19 mouse cellular contexts compared by ENCODE assay signal in the genomic region with DNA sequence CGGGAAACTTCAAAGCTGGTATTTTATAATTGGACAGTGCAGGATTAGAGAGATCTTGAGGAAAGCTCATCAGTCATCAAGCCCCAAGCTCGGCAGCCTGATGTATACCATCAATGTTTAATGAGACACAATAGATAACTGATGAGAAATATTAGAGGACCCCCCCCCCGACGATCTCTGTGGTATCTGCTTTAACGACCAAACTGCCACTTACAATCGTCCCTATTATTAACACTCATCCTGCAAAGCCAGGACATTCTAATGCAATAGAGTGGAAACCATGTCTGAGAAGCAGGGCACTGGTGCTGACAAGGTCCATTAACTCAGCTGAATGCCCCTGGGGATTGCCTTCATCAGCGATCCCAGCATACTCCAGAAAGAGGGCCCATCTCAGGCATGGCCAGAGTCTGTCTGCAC.
DNase-seq lines count a peak whose midpoint lies in the region; ATAC-seq lines count a peak whose summit lies in the region.
"Had no signal": no experiment of that assay in that cellular context is flagged by ENCODE, and none has a peak within 500 bp of the region (broad histone marks: within the 10 kb centered on the region; RNA-seq: fewer than 3 reads in every experiment).

No protein-coding gene starts in this region.

- no peak overlapping the region for H3K4me2 ChIP-seq in kidney, embryonic 15.5 days
- no peak overlapping the region for H3K4me2 ChIP-seq in hindbrain, embryonic 13.5 days
- H3K4me2 ChIP-seq in neural tube, embryonic 14.5 days (ENCODE audit: low read depth, low read length) = no peak overlapping the region
- H3K4me2 ChIP-seq: embryonic facial prominence, embryonic 12.5 days; heart, embryonic 12.5 days; liver, embryonic 11.5 days; midbrain, embryonic 12.5 days had no signal

- H3K4me3 ChIP-seq in kidney, embryonic 15.5 days (replicated peaks) = no peak overlapping the region
- H3K4me3 ChIP-seq in hindbrain, embryonic 13.5 days = no peak overlapping the region
- no peak overlapping the region for H3K4me3 ChIP-seq in neural tube, embryonic 14.5 days (ENCODE audit: low read depth, low read length)
- H3K4me3 ChIP-seq: embryonic facial prominence, embryonic 12.5 days; heart, embryonic 12.5 days; midbrain, embryonic 12.5 days had no signal

- WGBS in kidney, embryonic 15.5 days = 18% methylated on average over 7 of the region's 7 CpGs
- 43% methylated on average over 7 of the region's 7 CpGs for WGBS in hindbrain, embryonic 13.5 days
- 42% methylated on average over 7 of the region's 7 CpGs for WGBS in neural tube, embryonic 14.5 days

- H3K27me3 ChIP-seq in kidney, embryonic 15.5 days = no peaks in the 10 kb centered on the region
- H3K27me3 ChIP-seq in hindbrain, embryonic 13.5 days = no peaks in the 10 kb centered on the region
- no peaks in the 10 kb centered on the region for H3K27me3 ChIP-seq in neural tube, embryonic 14.5 days (ENCODE audit: control insufficient read depth, insufficient read depth, low read length)
- H3K27me3 ChIP-seq: embryonic facial prominence, embryonic 12.5 days; heart, embryonic 12.5 days; midbrain, embryonic 12.5 days had no signal

- H3K9me3 ChIP-seq in kidney, embryonic 15.5 days (replicated peaks) = no peaks in the 10 kb centered on the region
- H3K9me3 ChIP-seq in hindbrain, embryonic 13.5 days = no peaks in the 10 kb centered on the region
- no peaks in the 10 kb centered on the region for H3K9me3 ChIP-seq in neural tube, embryonic 14.5 days (ENCODE audit: control insufficient read depth, low read length)
- H3K9me3 ChIP-seq: embryonic facial prominence, embryonic 12.5 days; midbrain, embryonic 12.5 days had no signal

- no peak overlapping the region for H3K27ac ChIP-seq in kidney, embryonic 15.5 days
- no peak overlapping the region for H3K27ac ChIP-seq in hindbrain, embryonic 13.5 days
- no peak overlapping the region for H3K27ac ChIP-seq in neural tube, embryonic 14.5 days (ENCODE audit: low read depth, low read length)
- H3K27ac ChIP-seq: embryonic facial prominence, embryonic 12.5 days; midbrain, embryonic 12.5 days had no signal

- ATAC-seq in kidney, embryonic 15.5 days (replicated peaks; ENCODE audit: low FRiP score) = 0 out of 2 replicates have a peak, but pooled peaks have one; percentile 62
- peak; percentile 43 for ATAC-seq in hindbrain, embryonic 13.5 days (ENCODE audit: low FRiP score)
- ATAC-seq in neural tube, embryonic 14.5 days (ENCODE audit: low read depth) = peak; percentile 73; the same call in 1 of the 2 replicates
- ATAC-seq: lung, postnatal 0 days had no signal

- DNase-seq in kidney, adult 9 months = no peak
- DNase-seq in embryo, embryonic 10.5 days (ENCODE audit: low spot score) = peak; percentile 17
- DNase-seq in layer of hippocampus, adult 18-20 months (ENCODE audit: low spot score in 2 of 2) = no peak
- no peak for DNase-seq in frontal cortex, postnatal 14 days (ENCODE audit: low spot score in 2 of 2)
- DNase-seq: cerebellum, adult 18-20 months; gastrocnemius, postnatal 36 days; heart, postnatal 4 days; kidney, adult 8-10 months; layer of hippocampus, adult 9-11 months; right cerebral cortex, postnatal 4 days; thymus, adult 18-20 months had no signal

- H3K36me3 ChIP-seq in kidney, embryonic 15.5 days = no peaks in the 10 kb centered on the region
- no peaks in the 10 kb centered on the region for H3K36me3 ChIP-seq in hindbrain, embryonic 13.5 days
- H3K36me3 ChIP-seq in neural tube, embryonic 14.5 days (ENCODE audit: control insufficient read depth, insufficient read depth, low read length) = no peaks in the 10 kb centered on the region
- H3K36me3 ChIP-seq: embryonic facial prominence, embryonic 12.5 days; heart, embryonic 12.5 days; midbrain, embryonic 12.5 days had no signal

- no peaks in the 10 kb centered on the region for H3K4me1 ChIP-seq in kidney, embryonic 15.5 days
- H3K4me1 ChIP-seq in hindbrain, embryonic 13.5 days (replicated peaks) = no peaks in the 10 kb centered on the region
- no peaks in the 10 kb centered on the region for H3K4me1 ChIP-seq in neural tube, embryonic 14.5 days (ENCODE audit: control insufficient read depth, insufficient read depth, low read length)
- H3K4me1 ChIP-seq: embryonic facial prominence, embryonic 12.5 days; heart, embryonic 12.5 days; midbrain, embryonic 12.5 days had no signal

- no peak overlapping the region for H3K9ac ChIP-seq in kidney, embryonic 15.5 days
- no peak overlapping the region for H3K9ac ChIP-seq in hindbrain, embryonic 13.5 days
- no peak overlapping the region for H3K9ac ChIP-seq in neural tube, embryonic 14.5 days (replicated peaks; ENCODE audit: low read depth, low read length)
- H3K9ac ChIP-seq: embryonic facial prominence, embryonic 12.5 days; heart, embryonic 12.5 days; midbrain, embryonic 12.5 days had no signal
